Mouse (Mus musculus): Measurements from ENCODE around the gene Ccdc63. TPM values are rescaled to one million over a fixed set of nuclear protein-coding genes. Genes with fewer than 3 reads are reported as not detected.
A peak's percentile ranks its signal among the peaks of the same experiment; 100 is the strongest.

Ccdc63 gene
- polyA plus RNA-seq, 1 experiment from 2014 or later, result not detected

DNA sequence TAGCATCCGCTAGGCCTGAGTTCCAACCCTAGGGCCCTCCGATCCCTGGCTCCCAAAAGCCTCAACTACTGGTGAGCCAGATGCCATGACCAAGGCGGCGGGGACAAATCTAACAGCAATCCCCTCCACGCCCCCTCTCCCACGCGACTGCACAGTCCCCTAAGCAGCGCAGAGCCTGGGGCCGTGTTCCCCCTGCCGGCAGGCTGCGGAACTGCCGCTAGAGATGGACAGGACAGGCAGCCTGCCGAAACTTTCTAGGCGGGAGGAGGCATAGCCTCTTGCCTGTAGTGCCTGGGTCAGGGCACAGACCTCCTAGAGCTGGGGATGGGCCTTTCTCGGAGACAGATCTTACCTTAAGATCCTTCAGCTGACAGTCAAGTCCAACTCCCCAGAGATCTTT, 49.6 kb downstream of the Ccdc63 start:
- peaks cover 5% of the 10 kb centered on the region; the same call in 1 of the 2 replicates for H3K4me1 ChIP-seq
- H3K36me3 ChIP-seq (replicated peaks), result no peaks in the 10 kb centered on the region
- H3K27ac ChIP-seq (replicated peaks), result no peak overlapping the region
- DNase-seq (ENCODE audit: low spot score), result peak; percentile 86
- 19% methylated on average over 15 of the region's 15 CpGs for WGBS
- H3K27me3 ChIP-seq (replicated peaks; ENCODE audit: low read depth, poor library complexity, severe bottlenecking), result no peaks in the 10 kb centered on the region
- H3K9me3 ChIP-seq, result no peaks in the 10 kb centered on the region
- no peak overlapping the region for H3K4me3 ChIP-seq

GRCm38 (mm10) chr5:122089664-122090063, 51.0 kb downstream of the Ccdc63 start:
- WGBS, result 81% methylated on average over 8 of the region's 8 CpGs

GRCm38 (mm10) chr5:122088917-122089316, 51.7 kb downstream of the Ccdc63 start:
- no peaks in the 10 kb centered on the region for H3K36me3 ChIP-seq (replicated peaks)

More at GRCm38 (mm10) chr5:122089664-122090063, 51.0 kb downstream of the Ccdc63 start:
- Histone ChIP-seq H3K36me3 (replicated peaks) (no peaks in the 10 kb centered on the region), H3K9me3 (no peaks in the 10 kb centered on the region), H3K4me1 (peaks cover 5% of the 10 kb centered on the region; the same call in 1 of the 2 replicates), H3K27me3 (replicated peaks; ENCODE audit: low read depth, poor library complexity, severe bottlenecking) (no peaks in the 10 kb centered on the region; the same call in 1 of the 2 replicates), H3K27ac (replicated peaks) (no peak overlapping the region), H3K4me3 (no peak overlapping the region)
- DNase-seq (ENCODE audit: low spot score), result no peak

GRCm38 (mm10) chr5:122086121-122086520, 54.5 kb downstream of the Ccdc63 start:
- H3K36me3 ChIP-seq (replicated peaks), result no peaks in the 10 kb centered on the region
- no peaks in the 10 kb centered on the region for H3K4me1 ChIP-seq
- no peaks in the 10 kb centered on the region; the same call in 1 of the 2 replicates for H3K27me3 ChIP-seq (replicated peaks; ENCODE audit: low read depth, poor library complexity, severe bottlenecking)
- no peaks in the 10 kb centered on the region for H3K9me3 ChIP-seq
- DNase-seq (ENCODE audit: low spot score), result no peak
- no peak overlapping the region for H3K4me3 ChIP-seq
- no peak overlapping the region for H3K27ac ChIP-seq (replicated peaks)
- WGBS, result 73% methylated on average over 3 of the region's 3 CpGs

More at GRCm38 (mm10) chr5:122088917-122089316, 51.7 kb downstream of the Ccdc63 start:
- H3K27ac ChIP-seq (replicated peaks), result no peak overlapping the region
- no peak overlapping the region for H3K4me3 ChIP-seq
- H3K9me3 ChIP-seq, result no peaks in the 10 kb centered on the region
- no peaks in the 10 kb centered on the region; the same call in 1 of the 2 replicates for H3K27me3 ChIP-seq (replicated peaks; ENCODE audit: low read depth, poor library complexity, severe bottlenecking)
- 5% methylated on average over 5 of the region's 5 CpGs for WGBS
- peaks cover 5% of the 10 kb centered on the region; the same call in 1 of the 2 replicates for H3K4me1 ChIP-seq
- peak; percentile 87 for DNase-seq (ENCODE audit: low spot score)

DNA sequence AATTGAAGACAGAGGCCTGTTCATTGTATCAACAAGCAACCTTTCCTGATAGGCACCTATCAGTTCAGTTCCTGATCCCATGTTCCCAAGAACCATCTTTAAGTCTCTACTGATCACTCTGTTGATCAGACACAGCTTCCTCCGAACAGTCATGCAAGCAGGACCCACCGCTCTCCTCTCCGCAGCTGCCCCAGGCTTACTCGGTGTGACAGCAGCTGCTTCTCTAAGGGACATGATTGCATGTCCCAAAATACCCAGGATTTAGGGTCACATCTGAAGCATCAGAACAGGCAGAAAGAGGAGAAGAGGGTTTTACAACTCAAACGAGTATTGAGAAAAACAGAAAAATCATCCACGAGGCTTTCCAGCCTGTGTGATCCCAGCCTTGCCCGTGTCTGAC, 55.3 kb downstream of the Ccdc63 start:
- Histone ChIP-seq H3K4me1 (no peaks in the 10 kb centered on the region), H3K36me3 (replicated peaks) (no peaks in the 10 kb centered on the region), H3K27me3 (replicated peaks; ENCODE audit: low read depth, poor library complexity, severe bottlenecking) (no peaks in the 10 kb centered on the region; the same call in 1 of the 2 replicates), H3K9me3 (no peaks in the 10 kb centered on the region), H3K4me3 (no peak overlapping the region), H3K27ac (replicated peaks) (no peak overlapping the region)
- no peak for DNase-seq (ENCODE audit: low spot score)
- WGBS, result 79% methylated on average over 7 of the region's 7 CpGs

GRCm38 (mm10) chr5:122084470-122084869, 56.2 kb downstream of the Ccdc63 start:
- no peaks in the 10 kb centered on the region; the same call in 1 of the 2 replicates for H3K27me3 ChIP-seq (replicated peaks; ENCODE audit: low read depth, poor library complexity, severe bottlenecking)
- no peak overlapping the region for H3K27ac ChIP-seq (replicated peaks)
- no peak for DNase-seq (ENCODE audit: low spot score)
- no peaks in the 10 kb centered on the region for H3K4me1 ChIP-seq
- no peak overlapping the region for H3K4me3 ChIP-seq
- no peaks in the 10 kb centered on the region for H3K36me3 ChIP-seq (replicated peaks)
- no peaks in the 10 kb centered on the region for H3K9me3 ChIP-seq
- WGBS, result 75% methylated on average over 3 of the region's 3 CpGs

DNA sequence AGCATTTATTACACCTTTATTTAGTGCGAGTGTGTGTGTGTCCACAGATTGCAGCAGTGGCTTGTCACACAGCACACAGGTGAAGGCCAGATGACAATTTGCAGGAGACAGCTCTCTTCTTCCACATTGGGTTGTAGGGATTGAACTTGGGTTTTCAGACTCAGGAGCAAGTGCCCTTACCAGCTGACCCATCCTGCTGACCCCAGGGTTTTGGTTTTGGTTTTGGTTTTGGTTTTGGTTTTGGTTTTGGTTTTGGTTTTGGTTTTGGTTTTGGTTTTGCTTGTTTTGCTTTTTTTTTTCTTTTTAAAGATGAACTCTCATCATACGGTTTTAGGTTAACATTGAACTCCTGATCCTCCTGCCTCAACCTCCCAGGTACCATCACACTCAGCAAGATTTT, 57.3 kb downstream of the Ccdc63 start:
- peaks cover 5% of the 10 kb centered on the region; the same call in 1 of the 2 replicates for H3K4me1 ChIP-seq
- no peak for DNase-seq (ENCODE audit: low spot score)
- no peaks in the 10 kb centered on the region; the same call in 1 of the 2 replicates for H3K27me3 ChIP-seq (replicated peaks; ENCODE audit: low read depth, poor library complexity, severe bottlenecking)
- H3K9me3 ChIP-seq, result no peaks in the 10 kb centered on the region
- H3K36me3 ChIP-seq (replicated peaks), result no peaks in the 10 kb centered on the region
- H3K4me3 ChIP-seq, result no peak overlapping the region
- WGBS, result 85% methylated on average over 2 of the region's 2 CpGs
- H3K27ac ChIP-seq (replicated peaks), result no peak overlapping the region

DNA sequence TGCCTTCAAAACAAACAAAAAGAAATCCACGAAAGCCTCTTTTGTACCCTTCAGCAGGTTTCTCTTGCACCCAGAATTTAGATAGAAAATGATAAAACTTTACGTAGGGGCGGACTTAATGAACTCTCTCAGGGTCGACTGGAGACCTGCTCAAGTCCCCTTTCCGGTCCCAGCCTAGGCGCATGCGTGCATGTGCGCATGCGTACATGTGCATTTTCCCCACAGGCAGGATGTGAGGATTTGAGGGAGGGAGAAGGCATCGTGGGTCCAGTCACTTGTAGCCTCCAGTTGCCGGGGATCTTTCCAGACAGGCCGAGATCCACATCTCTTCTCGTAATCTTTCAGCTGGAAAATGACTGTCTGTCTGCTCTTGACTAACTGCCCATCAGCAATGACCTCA, 59.2 kb downstream of the Ccdc63 start:
- WGBS, result 91% methylated on average over 13 of the region's 13 CpGs
- H3K9me3 ChIP-seq, result no peaks in the 10 kb centered on the region
- H3K27me3 ChIP-seq (replicated peaks; ENCODE audit: low read depth, poor library complexity, severe bottlenecking), result no peaks in the 10 kb centered on the region; the same call in 1 of the 2 replicates
- no peaks in the 10 kb centered on the region for H3K36me3 ChIP-seq (replicated peaks)
- H3K27ac ChIP-seq (replicated peaks), result no peak overlapping the region
- no peak overlapping the region for H3K4me3 ChIP-seq
- H3K4me1 ChIP-seq, result peaks cover 5% of the 10 kb centered on the region; the same call in 1 of the 2 replicates
- no peak for DNase-seq (ENCODE audit: low spot score)

DNA sequence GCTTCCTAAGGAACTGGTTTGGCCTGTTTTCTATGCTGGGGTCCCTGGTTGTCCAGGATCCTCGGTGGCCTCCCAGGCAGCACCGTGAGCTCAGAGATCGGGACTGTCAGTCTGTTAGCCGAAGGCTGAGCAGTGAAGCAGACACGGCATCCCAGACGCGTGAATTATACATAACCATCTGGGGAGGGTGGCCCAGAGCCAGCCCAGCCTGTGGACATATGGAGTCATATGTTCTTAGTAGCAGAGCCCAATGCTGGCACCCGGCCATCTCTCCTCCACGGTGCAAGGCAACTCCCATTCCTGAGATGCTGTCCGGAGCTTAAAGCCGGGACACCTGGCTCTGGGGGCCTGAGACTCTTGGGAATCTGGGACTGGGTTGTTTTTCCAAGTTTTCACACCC, 59.7 kb downstream of the Ccdc63 start:
- Histone ChIP-seq H3K4me3 (no peak overlapping the region), H3K4me1 (peaks cover 5% of the 10 kb centered on the region; the same call in 1 of the 2 replicates), H3K27me3 (replicated peaks; ENCODE audit: low read depth, poor library complexity, severe bottlenecking) (no peaks in the 10 kb centered on the region; the same call in 1 of the 2 replicates), H3K36me3 (replicated peaks) (no peaks in the 10 kb centered on the region), H3K27ac (replicated peaks) (no peak overlapping the region), H3K9me3 (no peaks in the 10 kb centered on the region)
- no peak for DNase-seq (ENCODE audit: low spot score)
- WGBS, result 92% methylated on average over 11 of the region's 11 CpGs

- Histone ChIP-seq H3K36me3 (replicated peaks) (no peaks in the 10 kb centered on the region), H3K27me3 (replicated peaks; ENCODE audit: low read depth, poor library complexity, severe bottlenecking) (no peaks in the 10 kb centered on the region; the same call in 1 of the 2 replicates), H3K4me3 (no peak overlapping the region), H3K4me1 (peaks cover 5% of the 10 kb centered on the region; the same call in 1 of the 2 replicates), H3K9me3 (no peaks in the 10 kb centered on the region), H3K27ac (replicated peaks) (no peak overlapping the region)
- DNase-seq (ENCODE audit: low spot score), result peak; percentile 38
- WGBS, result 79% methylated on average over 7 of the region's 7 CpGs
These were observed 60.8 kb downstream of the Ccdc63 start for GRCm38 (mm10) chr5:122079796-122080195.

GRCm38 (mm10) chr5:122077244-122077643, 63.4 kb downstream of the Ccdc63 start:
- Histone ChIP-seq H3K36me3 (replicated peaks) (no peaks in the 10 kb centered on the region), H3K27ac (replicated peaks) (no peak overlapping the region), H3K4me3 (no peak overlapping the region), H3K27me3 (replicated peaks; ENCODE audit: low read depth, poor library complexity, severe bottlenecking) (no peaks in the 10 kb centered on the region), H3K4me1 (peaks cover 5% of the 10 kb centered on the region; the same call in 1 of the 2 replicates), H3K9me3 (no peaks in the 10 kb centered on the region)
- DNase-seq (ENCODE audit: low spot score), result no peak
- 83% methylated on average over 4 of the region's 4 CpGs for whole genome bisulfite sequencing

- no peaks in the 10 kb centered on the region for H3K27me3 ChIP-seq (replicated peaks; ENCODE audit: low read depth, poor library complexity, severe bottlenecking)
- 56% methylated on average over 3 of the region's 3 CpGs for WGBS
- no peak overlapping the region for H3K27ac ChIP-seq (replicated peaks)
These were observed 64.9 kb downstream of the Ccdc63 start for GRCm38 (mm10) chr5:122075736-122076135.

GRCm38 (mm10) chr5:122071997-122072396, 68.6 kb downstream of the Ccdc63 start:
- Histone ChIP-seq H3K4me3 (no peak overlapping the region), H3K36me3 (replicated peaks) (no peaks in the 10 kb centered on the region), H3K9me3 (no peaks in the 10 kb centered on the region), H3K27me3 (replicated peaks; ENCODE audit: low read depth, poor library complexity, severe bottlenecking) (peaks cover 6% of the 10 kb centered on the region; the same call in 1 of the 2 replicates), H3K27ac (replicated peaks) (no peak overlapping the region), H3K4me1 (no peaks in the 10 kb centered on the region)
- no peak for DNase-seq (ENCODE audit: low spot score)
- 74% methylated on average over 4 of the region's 4 CpGs for WGBS

More at GRCm38 (mm10) chr5:122075736-122076135, 64.9 kb downstream of the Ccdc63 start:
- Histone ChIP-seq H3K4me1 (peaks cover 5% of the 10 kb centered on the region; the same call in 1 of the 2 replicates), H3K36me3 (replicated peaks) (no peaks in the 10 kb centered on the region), H3K4me3 (no peak overlapping the region), H3K9me3 (no peaks in the 10 kb centered on the region)
- DNase-seq (ENCODE audit: low spot score), result no peak
